Mouse (Mus musculus): Measurements from ENCODE around the gene Myadml2. TPM values are rescaled to one million over a fixed set of nuclear protein-coding genes. Genes with fewer than 3 reads are reported as not detected.

Myadml2 gene
- polyA plus RNA-seq, 1 experiment from 2014 or later = 10.9 TPM

- Histone ChIP-seq H3K4me3 (no peak overlapping the region), H3K9ac (no peak overlapping the region), H3K4me1 (replicated peaks) (peaks cover 33% of the 10 kb centered on the region), H3K27me3 (replicated peaks) (no peaks in the 10 kb centered on the region; the same call in 1 of the 2 replicates), H3K9me3 (replicated peaks) (no peaks in the 10 kb centered on the region), H3K36me3 (peaks cover 72% of the 10 kb centered on the region), H3K27ac (ENCODE audit: poor library complexity, severe bottlenecking) (no peak overlapping the region), H3K4me2 (no peak overlapping the region)
- ATAC-seq (ENCODE audit: insufficient number of reproducible peaks, low FRiP score) = no peak
- WGBS = 72% methylated on average over 4 of the region's 4 CpGs
Measured at GRCm38 (mm10) chr11:120606764-120607163, 41.2 kb downstream of the Myadml2 start.

GRCm38 (mm10) chr11:120605667-120606066, 42.3 kb downstream of the Myadml2 start:
- Histone ChIP-seq H3K9ac (no peak overlapping the region), H3K4me2 (no peak overlapping the region), H3K4me3 (no peak overlapping the region), H3K27ac (ENCODE audit: poor library complexity, severe bottlenecking) (no peak overlapping the region), H3K27me3 (replicated peaks) (no peaks in the 10 kb centered on the region; the same call in 1 of the 2 replicates), H3K36me3 (peaks cover 68% of the 10 kb centered on the region), H3K4me1 (replicated peaks) (peaks cover 33% of the 10 kb centered on the region), H3K9me3 (replicated peaks) (no peaks in the 10 kb centered on the region)
- ATAC-seq (ENCODE audit: insufficient number of reproducible peaks, low FRiP score) = no peak
- WGBS = 82% methylated on average over 7 of the region's 7 CpGs

- no peak overlapping the region for H3K9ac ChIP-seq
- WGBS = 80% methylated on average over 2 of the region's 2 CpGs
- no peak overlapping the region for H3K4me2 ChIP-seq
- H3K4me3 ChIP-seq = no peak overlapping the region
- H3K36me3 ChIP-seq = peaks cover 62% of the 10 kb centered on the region
- no peak for ATAC-seq (ENCODE audit: insufficient number of reproducible peaks, low FRiP score)
- no peaks in the 10 kb centered on the region for H3K27me3 ChIP-seq (replicated peaks)
- H3K4me1 ChIP-seq (replicated peaks) = peaks cover 27% of the 10 kb centered on the region
- H3K9me3 ChIP-seq (replicated peaks) = no peaks in the 10 kb centered on the region
- no peak overlapping the region for H3K27ac ChIP-seq (ENCODE audit: poor library complexity, severe bottlenecking)
Measured at GRCm38 (mm10) chr11:120603545-120603944, 44.4 kb downstream of the Myadml2 start.

GRCm38 (mm10) chr11:120600716-120601115, 47.2 kb downstream of the Myadml2 start:
- 90% methylated on average over 3 of the region's 3 CpGs for WGBS
- Histone ChIP-seq H3K9ac (no peak overlapping the region), H3K4me1 (replicated peaks) (peaks cover 23% of the 10 kb centered on the region), H3K27ac (ENCODE audit: poor library complexity, severe bottlenecking) (no peak overlapping the region), H3K9me3 (replicated peaks) (no peaks in the 10 kb centered on the region), H3K36me3 (peaks cover 65% of the 10 kb centered on the region), H3K4me2 (no peak overlapping the region), H3K27me3 (replicated peaks) (no peaks in the 10 kb centered on the region), H3K4me3 (no peak overlapping the region)
- ATAC-seq (ENCODE audit: insufficient number of reproducible peaks, low FRiP score) = no peak

GRCm38 (mm10) chr11:120598990-120599549, 48.9 kb downstream of the Myadml2 start:
- H3K4me1 ChIP-seq (replicated peaks) = peaks cover 24% of the 10 kb centered on the region
- H3K9me3 ChIP-seq (replicated peaks) = no peaks in the 10 kb centered on the region
- H3K4me2 ChIP-seq = peak overlapping the region; percentile 100
- WGBS = 45% methylated on average over 17 of the region's 17 CpGs
- no peak for ATAC-seq (ENCODE audit: insufficient number of reproducible peaks, low FRiP score)
- H3K9ac ChIP-seq = peak overlapping the region; percentile 100
- peaks cover 64% of the 10 kb centered on the region for H3K36me3 ChIP-seq
- peak overlapping the region; percentile 100 for H3K4me3 ChIP-seq
- H3K27ac ChIP-seq (ENCODE audit: poor library complexity, severe bottlenecking) = peak overlapping the region; percentile 69
- H3K27me3 ChIP-seq (replicated peaks) = no peaks in the 10 kb centered on the region

GRCm38 (mm10) chr11:120598283-120598989, 49.5 kb downstream of the Myadml2 start, which contains the start of the genes Alyref and Anapc11:
TSS of gene Alyref (minus strand) at chr11:120598365.
TSS of gene Anapc11 (plus strand) at chr11:120598421.
- peak; percentile 98 for ATAC-seq (ENCODE audit: insufficient number of reproducible peaks, low FRiP score)
- Histone ChIP-seq H3K4me3 (peak within 1 kb of the TSS; percentile 100), H3K4me2 (peak within 1 kb of the TSS; percentile 100), H3K27me3 (replicated peaks) (no peaks in the 10 kb centered on the region), H3K27ac (ENCODE audit: poor library complexity, severe bottlenecking) (peak within 1 kb of the TSS; percentile 91), H3K9ac (peak within 1 kb of the TSS; percentile 100), H3K4me1 (replicated peaks) (peaks cover 24% of the 10 kb centered on the region), H3K9me3 (replicated peaks) (no peaks in the 10 kb centered on the region), H3K36me3 (peaks cover 64% of the 10 kb centered on the region)
- WGBS = under 1% methylated on average over 88 of the region's 88 CpGs

- H3K4me2 ChIP-seq = peak overlapping the region; percentile 100
- peak overlapping the region; percentile 100 for H3K4me3 ChIP-seq
- peak overlapping the region; percentile 100 for H3K9ac ChIP-seq
- H3K9me3 ChIP-seq (replicated peaks) = no peaks in the 10 kb centered on the region
- peak; percentile 49 for ATAC-seq (ENCODE audit: insufficient number of reproducible peaks, low FRiP score)
- 5% methylated on average over 99 of the region's 99 CpGs for WGBS
- H3K27ac ChIP-seq (ENCODE audit: poor library complexity, severe bottlenecking) = peak overlapping the region; percentile 91
- peaks cover 62% of the 10 kb centered on the region for H3K36me3 ChIP-seq
- H3K4me1 ChIP-seq (replicated peaks) = peaks cover 24% of the 10 kb centered on the region
- no peaks in the 10 kb centered on the region for H3K27me3 ChIP-seq (replicated peaks)
Measured at GRCm38 (mm10) chr11:120597240-120598235, 50.4 kb downstream of the Myadml2 start.

Small RNA genes lying within 50 kb of the gene (microRNA-seq; reads per million reads assigned to microRNA genes)
- 0.94 reads per million for gene Mir6936

Other genes starting within 250 kb of the Myadml2 start
- 43.2 and 45.2 TPM in 2 replicates for gene Nploc4, start 210.4 kb downstream of the Myadml2 start, polyA plus RNA-seq (2016; fragmentation: Nextera tagmentation; extraction: Ambion mirVana)
- gene Tspan10, start 205.5 kb downstream of the Myadml2 start, polyA plus RNA-seq (2016; fragmentation: Nextera tagmentation; extraction: Ambion mirVana) = not detected in 2 replicates
- 0.10 and 0.13 TPM in 2 replicates for gene Pde6g, start 194.7 kb downstream of the Myadml2 start, polyA plus RNA-seq (2016; fragmentation: Nextera tagmentation; extraction: Ambion mirVana)
- 14.9 and 15.2 TPM in 2 replicates for gene Oxld1, start 190.1 kb downstream of the Myadml2 start, polyA plus RNA-seq (2016; fragmentation: Nextera tagmentation; extraction: Ambion mirVana)
- gene Ccdc137, start 190.0 kb downstream of the Myadml2 start, polyA plus RNA-seq (2016; fragmentation: Nextera tagmentation; extraction: Ambion mirVana) = 24.1 and 24.7 TPM in 2 replicates
- gene Arl16, start 180.6 kb downstream of the Myadml2 start, polyA plus RNA-seq (2016; fragmentation: Nextera tagmentation; extraction: Ambion mirVana) = 35.9 and 41.6 TPM in 2 replicates
- 208 and 219 TPM in 2 replicates for gene Mrpl12, start 163.5 kb downstream of the Myadml2 start, polyA plus RNA-seq (2016; fragmentation: Nextera tagmentation; extraction: Ambion mirVana)
- 44.2 and 46.2 TPM in 2 replicates for gene Slc25a10, start 156.3 kb downstream of the Myadml2 start, polyA plus RNA-seq (2016; fragmentation: Nextera tagmentation; extraction: Ambion mirVana)
- 1.2 and 1.4 TPM in 2 replicates for gene Gcgr, start 117.5 kb downstream of the Myadml2 start, polyA plus RNA-seq (2016; fragmentation: Nextera tagmentation; extraction: Ambion mirVana)
- gene Mcrip1, start 98.4 kb downstream of the Myadml2 start, polyA plus RNA-seq (2016; fragmentation: Nextera tagmentation; extraction: Ambion mirVana) = 126 and 130 TPM in 2 replicates
- gene Ppp1r27, start 97.0 kb downstream of the Myadml2 start, polyA plus RNA-seq (2016; fragmentation: Nextera tagmentation; extraction: Ambion mirVana) = not detected in 2 replicates
- 478 and 480 TPM in 2 replicates for gene P4hb, start 74.9 kb downstream of the Myadml2 start, polyA plus RNA-seq (2016; fragmentation: Nextera tagmentation; extraction: Ambion mirVana)
- 422 and 442 TPM in 2 replicates for gene Arhgdia, start 66.5 kb downstream of the Myadml2 start, polyA plus RNA-seq (2016; fragmentation: Nextera tagmentation; extraction: Ambion mirVana)
- 356 and 361 TPM in 2 replicates for gene Alyref, start 49.8 kb downstream of the Myadml2 start, polyA plus RNA-seq (2016; fragmentation: Nextera tagmentation; extraction: Ambion mirVana)
- gene Anapc11, start 49.7 kb downstream of the Myadml2 start, polyA plus RNA-seq (2016; fragmentation: Nextera tagmentation; extraction: Ambion mirVana) = 174 and 175 TPM in 2 replicates
- 13.6 and 20.3 TPM in 2 replicates for gene Npb, start 39.7 kb downstream of the Myadml2 start, polyA plus RNA-seq (2016; fragmentation: Nextera tagmentation; extraction: Ambion mirVana)
- gene Pcyt2, start 30.2 kb downstream of the Myadml2 start, polyA plus RNA-seq (2016; fragmentation: Nextera tagmentation; extraction: Ambion mirVana) = 82.1 and 82.9 TPM in 2 replicates
- gene Sirt7, start 22.9 kb downstream of the Myadml2 start, polyA plus RNA-seq (2016; fragmentation: Nextera tagmentation; extraction: Ambion mirVana) = 20.1 and 20.4 TPM in 2 replicates
- gene Mafg, start 14.6 kb downstream of the Myadml2 start, polyA plus RNA-seq (2016; fragmentation: Nextera tagmentation; extraction: Ambion mirVana) = 27.9 and 31.5 TPM in 2 replicates
- gene Pycr1, start 4.4 kb downstream of the Myadml2 start, polyA plus RNA-seq (2016; fragmentation: Nextera tagmentation; extraction: Ambion mirVana) = 23.1 and 23.9 TPM in 2 replicates
- 4.7 and 5.2 TPM in 2 replicates for gene Notum, start 13.0 kb upstream of the Myadml2 start, polyA plus RNA-seq (2016; fragmentation: Nextera tagmentation; extraction: Ambion mirVana)
- 103 and 114 TPM in 2 replicates for gene Aspscr1, start 24.8 kb upstream of the Myadml2 start, polyA plus RNA-seq (2016; fragmentation: Nextera tagmentation; extraction: Ambion mirVana)
- gene Cenpx, start 65.6 kb upstream of the Myadml2 start, polyA plus RNA-seq (2016; fragmentation: Nextera tagmentation; extraction: Ambion mirVana) = 117 and 119 TPM in 2 replicates
- 35.2 and 37.0 TPM in 2 replicates for gene Lrrc45, start 65.8 kb upstream of the Myadml2 start, polyA plus RNA-seq (2016; fragmentation: Nextera tagmentation; extraction: Ambion mirVana)
- gene Rac3, start 73.3 kb upstream of the Myadml2 start, polyA plus RNA-seq (2016; fragmentation: Nextera tagmentation; extraction: Ambion mirVana) = 7.6 and 8.4 TPM in 2 replicates
- 4.3 and 5.4 TPM in 2 replicates for gene Dcxr, start 79.1 kb upstream of the Myadml2 start, polyA plus RNA-seq (2016; fragmentation: Nextera tagmentation; extraction: Ambion mirVana)
- gene Cbr2, start 84.0 kb upstream of the Myadml2 start, polyA plus RNA-seq (2016; fragmentation: Nextera tagmentation; extraction: Ambion mirVana) = 1.1 and 1.9 TPM in 2 replicates
- gene Hmga1b, start 114.6 kb upstream of the Myadml2 start, polyA plus RNA-seq (2016; fragmentation: Nextera tagmentation; extraction: Ambion mirVana) = 3.5 and 5.3 TPM in 2 replicates
- gene Rfng, start 136.0 kb upstream of the Myadml2 start, polyA plus RNA-seq (2016; fragmentation: Nextera tagmentation; extraction: Ambion mirVana) = 23.2 and 24.9 TPM in 2 replicates
- 139 and 140 TPM in 2 replicates for gene Gps1, start 136.1 kb upstream of the Myadml2 start, polyA plus RNA-seq (2016; fragmentation: Nextera tagmentation; extraction: Ambion mirVana)
- gene Dus1l, start 148.2 kb upstream of the Myadml2 start, polyA plus RNA-seq (2016; fragmentation: Nextera tagmentation; extraction: Ambion mirVana) = 48.0 and 48.3 TPM in 2 replicates
- gene Fasn, start 176.4 kb upstream of the Myadml2 start, polyA plus RNA-seq (2016; fragmentation: Nextera tagmentation; extraction: Ambion mirVana) = 45.1 and 47.5 TPM in 2 replicates